Mouse (Mus musculus) embryo, embryonic 10.5 days (tissue): ENCODE results near the gene Kif28.
A peak's percentile ranks its signal among the peaks of the same experiment; 100 is the strongest.
"Not testable (repeated sequence)": the region's sequence is repeated elsewhere in the genome, so short reads cannot be mapped to it uniquely, and the experiment has no call there.

Experiments
- DNase-seq: peaks from one replicate; pipeline ENCODE4 v3.0.0-alpha.2; 2015; ENCODE audit warnings: low spot score

Gene Kif28

DNA sequence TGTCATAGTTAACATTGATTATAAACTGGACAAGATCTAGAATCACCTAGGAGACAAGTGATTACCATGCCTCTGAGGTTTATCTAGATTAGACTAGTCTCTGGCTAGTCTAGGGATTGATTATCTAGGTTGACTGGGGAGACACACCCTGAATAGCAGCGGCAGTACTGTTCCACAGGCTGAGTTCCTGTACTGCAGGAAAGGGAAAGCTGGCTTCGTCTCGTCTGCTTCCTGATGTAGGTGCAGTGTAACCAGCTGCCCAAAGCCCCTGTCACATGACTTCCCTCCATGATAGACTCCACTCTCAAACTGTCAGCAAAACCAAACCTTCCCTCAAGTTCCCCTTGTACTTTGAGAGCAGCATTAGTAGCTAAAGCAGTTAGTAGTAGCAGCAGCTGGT, 40.9 kb downstream of the Kif28 start:
- no peak for DNase-seq

DNA sequence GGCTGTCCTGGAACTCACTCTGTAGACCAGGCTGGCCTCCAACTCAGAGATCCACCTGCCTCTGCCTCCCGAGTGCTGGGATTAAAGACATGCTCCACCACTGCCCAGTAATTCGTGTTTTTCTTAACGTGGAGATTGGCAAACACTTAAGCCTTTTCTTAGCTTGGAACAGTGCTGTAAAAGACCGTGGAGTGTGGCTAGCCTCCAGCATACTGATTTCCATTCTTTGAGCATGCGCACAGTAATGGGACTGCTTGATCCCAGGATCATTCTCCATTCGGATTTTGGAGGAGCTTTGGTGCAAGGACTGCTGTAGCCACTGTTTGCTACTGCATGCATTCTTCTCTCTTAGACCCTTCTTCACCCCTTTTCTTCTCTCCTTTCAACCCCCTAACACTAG, 55.6 kb downstream of the Kif28 start:
- no peak for DNase-seq

DNA sequence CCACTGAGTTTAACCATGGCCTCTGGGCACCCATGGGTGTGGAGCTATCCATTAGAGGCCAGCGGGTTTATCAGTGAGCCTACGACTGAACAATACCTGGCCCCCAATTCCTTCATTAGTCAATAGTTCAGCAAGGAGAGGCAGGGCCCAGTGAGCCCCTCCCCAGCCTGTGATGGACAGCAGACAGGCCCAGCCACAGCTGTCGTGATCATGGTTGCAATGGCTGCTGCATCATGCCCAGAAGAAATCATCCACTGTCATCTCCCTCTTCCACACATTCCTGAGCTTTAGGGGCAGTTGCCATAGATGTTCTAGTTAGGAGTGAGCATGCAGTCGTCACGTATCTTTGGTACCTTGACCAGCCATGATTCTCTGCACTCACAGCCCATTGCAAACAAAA, 56.2 kb downstream of the Kif28 start:
- no peak for DNase-seq

DNA sequence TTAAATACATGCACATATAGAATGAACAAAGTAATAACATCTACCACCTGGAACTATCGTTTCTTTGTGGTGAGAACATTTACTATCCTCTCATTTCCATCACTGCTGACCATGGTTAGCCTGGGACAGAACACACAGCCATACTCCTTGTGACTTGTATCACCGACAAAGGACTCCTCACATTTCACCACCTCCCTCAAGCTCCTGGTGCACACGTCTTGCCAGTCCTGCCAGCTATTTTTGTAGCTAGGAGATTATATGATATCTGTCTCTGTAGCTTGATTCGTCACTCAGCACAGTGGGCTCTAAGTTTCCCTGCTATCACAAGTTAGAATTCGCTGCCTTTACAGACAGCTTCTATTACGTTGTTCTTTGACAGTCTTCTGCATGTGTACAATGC, 56.7 kb downstream of the Kif28 start:
- no peak for DNase-seq

DNA sequence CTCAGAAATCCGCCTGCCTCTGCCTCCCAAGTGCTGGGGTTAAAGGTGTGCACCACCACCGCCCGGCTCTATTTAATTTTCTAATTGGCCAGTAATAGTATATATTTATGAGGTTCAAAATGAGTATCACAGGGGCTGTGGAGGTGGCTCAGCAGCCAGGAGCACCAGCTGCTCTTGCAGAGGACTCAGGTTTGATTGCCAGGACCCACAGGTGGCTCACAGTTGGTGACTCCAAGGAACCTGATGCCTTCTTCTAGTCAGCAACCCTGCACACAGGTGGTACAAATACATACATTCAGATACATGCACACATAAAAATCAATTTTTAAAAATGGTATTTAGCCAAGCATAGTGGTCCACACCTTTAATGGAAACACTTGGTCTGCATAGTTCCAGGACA, 57.1 kb downstream of the Kif28 start:
- DNase-seq = no peak

DNA sequence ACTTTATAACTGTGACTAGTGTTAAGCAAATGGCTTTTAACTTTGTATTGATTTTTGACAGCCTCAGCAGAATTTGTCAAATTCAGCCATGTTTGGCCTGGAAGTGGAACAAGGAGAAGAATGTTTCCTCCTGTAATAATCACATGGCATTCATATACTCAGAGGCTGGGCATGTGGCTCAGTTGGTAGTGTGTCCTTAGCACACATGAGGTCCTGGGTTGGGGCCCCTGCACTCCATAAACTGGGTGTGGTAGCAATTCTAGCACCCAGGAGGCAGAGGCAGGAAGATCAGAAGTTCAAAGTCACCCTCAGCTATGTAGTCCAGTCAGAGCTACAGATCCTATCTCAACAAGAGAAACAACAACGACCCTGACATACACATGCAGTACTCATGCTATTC, 57.8 kb downstream of the Kif28 start:
- DNase-seq = no peak

DNA sequence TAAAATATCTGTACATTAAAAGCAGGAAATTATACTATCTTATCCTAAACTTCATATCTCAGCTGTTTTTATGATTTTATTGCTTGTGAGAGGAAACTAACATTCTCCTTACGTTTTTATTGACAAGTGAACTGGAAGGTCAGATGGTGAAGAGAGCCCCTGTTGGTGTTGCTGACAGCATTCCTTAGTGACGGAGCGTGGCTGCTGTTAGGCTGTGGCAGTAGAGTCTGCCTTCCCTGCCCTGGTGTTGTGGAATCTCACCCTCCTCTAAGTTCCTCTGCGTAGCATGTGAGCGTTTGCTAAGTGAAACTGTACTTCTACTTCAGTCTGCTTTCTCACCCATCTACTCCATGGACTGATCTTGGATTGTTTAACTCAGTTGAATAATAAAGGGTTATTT, 58.3 kb downstream of the Kif28 start:
- no peak for DNase-seq

DNA sequence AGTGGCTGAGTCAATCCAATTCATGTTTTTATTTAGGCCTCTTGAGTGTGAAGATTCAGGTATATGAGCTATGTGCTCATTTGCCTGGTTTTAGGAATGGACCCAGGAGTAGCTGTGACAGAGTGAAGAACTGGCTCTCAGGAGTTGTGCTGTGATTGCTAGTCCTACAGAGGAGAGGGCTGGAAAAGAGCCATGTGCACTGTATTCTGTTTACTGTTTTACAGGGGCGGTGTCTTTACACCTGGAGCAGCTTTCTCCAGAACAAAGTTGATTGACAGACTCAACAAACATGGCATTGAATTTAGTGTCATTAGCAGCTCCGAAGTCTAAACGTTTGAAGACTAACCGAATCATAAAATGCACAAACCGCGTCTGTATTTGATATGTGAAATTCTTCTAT, 58.7 kb downstream of the Kif28 start:
- DNase-seq = no peak

DNA sequence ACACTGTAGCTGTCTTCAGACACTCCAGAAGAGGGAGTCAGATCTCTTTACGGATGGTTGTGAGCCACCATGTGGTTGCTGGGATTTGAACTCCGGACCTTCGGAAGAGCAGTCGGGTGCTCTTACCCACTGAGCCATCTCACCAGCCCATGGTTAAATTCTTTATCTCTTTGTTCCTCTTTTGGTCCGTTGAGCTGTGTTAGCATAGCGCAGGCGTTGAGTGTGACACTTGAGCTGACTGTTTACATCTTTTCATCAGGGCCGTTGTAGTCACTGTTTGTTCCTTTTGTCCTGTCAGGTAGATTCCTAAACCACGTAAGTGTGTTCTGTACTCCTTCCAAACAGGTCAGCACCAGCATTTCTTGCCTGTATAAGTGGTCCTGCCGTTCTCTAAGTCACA, 62.3 kb downstream of the Kif28 start:
- not testable (repeated sequence) for DNase-seq

DNA sequence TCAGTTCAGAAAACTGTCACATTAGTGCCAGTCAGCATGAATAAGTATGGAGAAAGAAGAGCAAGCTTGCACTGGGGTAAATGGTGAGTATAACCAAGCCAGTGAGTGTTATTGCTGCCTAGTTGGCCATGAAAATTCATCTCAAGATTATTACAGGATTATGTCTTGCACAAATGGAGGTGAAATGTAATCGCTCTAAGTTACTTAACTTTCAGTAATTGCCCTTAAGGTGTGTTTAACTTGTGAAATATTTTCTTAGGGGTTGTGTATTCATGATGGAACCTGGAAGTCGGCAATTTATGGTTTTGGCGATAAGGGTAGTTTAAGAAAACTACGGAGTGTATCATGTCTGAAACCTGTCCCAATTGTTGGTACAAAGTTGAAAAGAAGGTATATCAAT, 65.7 kb downstream of the Kif28 start:
- DNase-seq = no peak

DNA sequence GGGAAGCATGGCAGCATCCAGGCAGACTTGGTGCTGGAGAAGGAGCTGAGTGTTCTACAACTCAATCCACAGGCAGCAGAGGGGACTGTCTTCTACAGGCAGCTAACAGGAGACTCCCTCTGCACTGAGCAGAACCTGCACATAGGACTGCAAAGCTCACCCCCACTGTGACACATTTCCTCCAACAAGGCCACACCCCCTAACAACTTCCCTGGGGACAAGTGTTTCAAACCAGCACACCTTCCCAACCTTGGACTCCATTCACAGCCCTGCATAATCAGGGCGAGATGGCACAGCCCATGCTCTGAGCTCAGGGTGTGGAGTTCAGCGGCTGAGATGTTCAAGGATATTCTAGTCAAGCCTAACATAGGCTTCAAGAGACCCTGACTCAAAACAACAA, 68.0 kb downstream of the Kif28 start:
- no peak for DNase-seq

DNA sequence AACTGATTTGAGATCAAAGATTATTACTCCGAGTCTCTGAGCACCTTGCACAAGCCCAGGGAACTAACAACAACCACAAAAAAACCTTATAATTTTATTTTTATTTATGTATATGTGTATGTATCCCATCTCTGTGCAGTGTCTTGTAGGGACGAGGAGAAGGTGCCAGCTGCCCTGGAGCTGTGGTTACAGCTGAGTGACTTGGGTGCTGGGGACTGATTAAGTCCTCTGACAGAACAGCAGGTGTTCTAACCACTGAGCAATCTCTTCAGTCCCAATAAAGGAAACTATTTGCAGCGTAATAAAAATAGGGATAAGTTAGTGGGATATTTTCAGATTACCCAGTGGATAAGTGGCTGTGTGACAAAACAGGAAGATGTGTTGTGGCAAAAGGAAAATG, 70.7 kb downstream of the Kif28 start:
- no peak for DNase-seq

DNA sequence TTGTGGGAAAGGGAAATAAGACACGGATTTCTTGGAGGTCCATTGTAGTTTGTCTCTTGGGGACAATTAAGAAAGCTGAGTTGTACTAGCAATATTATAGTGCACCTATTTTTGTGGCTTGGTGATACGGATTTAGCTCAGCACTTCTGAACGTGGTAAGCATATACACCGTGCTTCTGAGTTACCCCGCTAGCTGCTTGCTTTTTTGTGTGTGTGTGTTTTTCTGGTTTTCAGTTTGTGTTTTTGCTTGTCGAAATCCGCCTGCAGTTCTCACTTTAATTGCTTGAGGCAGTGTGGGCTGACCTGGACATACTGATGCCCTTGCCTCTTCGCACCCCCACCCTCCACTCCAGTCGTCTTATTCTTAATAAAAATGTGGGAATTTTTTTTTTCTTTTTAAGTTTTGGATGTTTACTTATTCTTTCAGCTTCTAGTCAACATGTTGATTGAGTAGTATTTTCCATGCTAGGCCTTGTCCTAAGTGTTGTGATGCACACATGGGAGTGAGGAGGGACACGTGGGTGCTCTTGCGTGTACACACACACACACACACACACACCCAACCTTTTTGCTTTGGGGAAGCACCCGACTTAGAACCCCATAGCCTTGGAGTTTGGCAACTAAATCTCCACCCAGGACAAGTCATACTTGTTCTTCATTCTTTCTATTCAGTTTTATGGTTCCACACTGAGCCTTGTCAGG, 76.1 kb downstream of the Kif28 start:
- peak; percentile 45 for DNase-seq

DNA sequence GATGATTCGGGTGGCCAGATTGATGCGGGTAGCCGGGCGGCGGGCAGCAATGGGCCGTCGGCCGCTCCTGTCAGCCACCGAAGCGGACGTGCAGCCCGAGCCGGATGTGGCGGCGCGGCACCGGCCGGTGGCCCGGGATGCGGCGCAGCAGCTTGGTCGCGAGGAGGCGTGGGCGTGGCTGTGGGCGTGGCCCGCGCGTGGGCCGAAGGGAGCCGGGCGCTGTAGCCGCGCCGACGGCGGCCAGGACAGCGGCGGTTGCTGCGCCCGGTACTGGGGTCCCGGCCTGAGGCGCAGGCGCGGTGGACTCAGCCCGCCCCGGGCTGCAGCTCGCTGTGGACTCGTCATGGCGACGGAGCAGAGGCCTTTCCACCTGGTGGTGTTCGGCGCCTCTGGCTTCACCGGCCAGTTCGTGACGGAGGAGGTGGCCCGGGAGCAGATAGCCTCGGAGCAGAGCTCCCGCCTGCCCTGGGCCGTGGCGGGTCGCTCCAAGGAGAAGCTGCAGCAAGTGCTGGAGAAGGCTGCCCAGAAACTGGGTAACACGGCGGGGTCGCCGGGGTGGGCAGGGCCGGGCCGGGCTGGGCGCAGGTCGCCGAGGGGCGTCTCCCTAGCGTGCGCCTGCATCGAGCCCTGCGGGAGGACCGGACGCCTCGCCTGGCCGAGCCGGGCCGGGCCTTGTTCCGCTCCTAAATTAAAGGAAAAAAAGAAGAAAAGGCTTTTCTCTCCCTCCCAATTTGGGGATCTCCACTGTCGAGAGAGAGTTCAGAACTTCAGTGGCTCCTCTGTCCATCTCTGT, 76.9 kb downstream of the Kif28 start, which contains the start of gene Sccpdh:
TSS of gene Sccpdh (plus strand) at position 198 of the 793 bp plus-strand sequence.
- peak; percentile 85 for DNase-seq

DNA sequence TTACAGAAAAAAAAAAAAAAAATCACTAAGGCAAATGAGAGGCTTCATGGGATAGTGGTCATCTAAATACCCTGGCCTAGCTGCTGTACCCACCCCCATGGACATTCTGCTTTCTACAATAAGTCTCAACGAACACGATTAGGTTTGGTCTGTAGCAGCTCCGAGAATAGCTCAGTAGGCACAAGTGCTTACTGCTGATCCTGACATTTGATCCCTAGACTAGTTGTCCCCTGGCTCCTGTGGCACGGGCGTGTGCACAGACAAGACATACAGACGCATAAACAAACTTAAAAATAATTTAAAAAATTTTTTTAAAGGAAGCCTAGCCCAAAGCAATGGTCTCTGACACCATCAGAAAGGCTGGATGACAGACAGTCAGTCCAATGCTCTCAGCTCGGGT, 77.6 kb downstream of the Kif28 start:
- DNase-seq = peak; percentile 62

DNA sequence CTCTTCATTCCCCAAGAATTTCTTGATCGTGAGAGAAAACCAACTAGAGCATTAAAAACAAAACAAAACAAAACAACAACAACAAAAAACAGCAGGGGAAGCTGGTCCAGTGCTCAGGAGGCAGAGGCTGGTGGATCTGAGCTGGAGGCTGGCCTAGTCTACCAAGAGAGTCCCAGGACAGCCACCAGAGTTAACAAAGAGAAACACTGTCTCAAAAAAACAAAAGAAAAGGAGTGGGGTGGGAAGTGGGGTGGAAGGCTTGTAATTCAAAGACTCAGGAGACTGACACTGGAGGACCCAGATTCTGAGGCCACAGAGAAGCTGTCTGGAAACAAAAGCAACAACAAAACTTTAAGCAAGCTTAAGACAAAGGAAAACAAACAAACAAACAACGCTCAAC, 78.1 kb downstream of the Kif28 start:
- peak; percentile 19 for DNase-seq

DNA sequence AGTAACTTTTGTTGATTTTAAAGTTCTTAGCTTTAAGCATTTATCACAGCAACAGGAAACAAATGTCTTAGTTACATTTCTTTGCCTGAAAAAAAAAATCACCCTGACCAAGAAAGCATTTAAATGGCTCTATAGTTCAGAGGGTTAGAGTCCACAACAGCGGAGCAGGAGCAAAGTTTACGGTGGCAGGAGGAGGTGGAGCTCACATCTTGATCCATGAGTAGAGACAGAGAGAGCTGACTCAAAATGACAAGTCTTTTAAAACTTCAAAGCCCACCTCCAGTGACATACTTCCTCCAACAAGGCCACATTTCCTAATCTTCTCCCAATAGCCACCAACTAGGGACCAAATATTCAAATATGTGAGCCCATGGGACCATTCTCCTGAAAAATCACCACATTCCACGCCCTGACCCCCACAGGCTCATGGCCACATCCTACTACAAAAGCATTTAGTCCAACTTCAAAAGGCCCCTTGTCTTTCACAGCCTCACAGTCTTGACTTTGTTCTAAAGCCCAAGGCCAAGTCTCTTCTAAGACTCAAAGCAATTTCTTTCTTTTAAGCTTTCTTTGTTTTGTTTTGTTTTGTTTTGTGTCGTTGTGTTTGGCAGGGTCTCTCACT, 80.7 kb downstream of the Kif28 start:
- peak; percentile 3 for DNase-seq

DNA sequence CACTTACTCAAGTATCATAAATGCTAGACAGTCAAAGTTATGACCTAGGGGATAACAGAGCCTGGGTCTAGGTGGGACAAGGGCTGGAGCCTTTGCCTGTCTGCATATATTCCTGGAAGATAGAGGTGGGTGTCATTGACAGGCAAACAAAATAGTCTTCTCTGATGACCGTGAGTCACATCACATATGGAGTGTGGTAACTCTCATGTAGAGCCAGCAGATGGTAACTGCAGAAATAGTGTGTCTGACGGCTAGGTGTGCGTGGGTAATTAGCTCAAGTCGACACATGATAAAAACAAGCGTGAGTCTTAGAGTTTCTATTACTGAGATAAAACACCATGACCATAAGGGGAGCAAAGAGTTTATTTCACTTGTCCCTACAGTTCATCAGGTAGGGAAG, 82.0 kb downstream of the Kif28 start:
- DNase-seq = no peak

DNA sequence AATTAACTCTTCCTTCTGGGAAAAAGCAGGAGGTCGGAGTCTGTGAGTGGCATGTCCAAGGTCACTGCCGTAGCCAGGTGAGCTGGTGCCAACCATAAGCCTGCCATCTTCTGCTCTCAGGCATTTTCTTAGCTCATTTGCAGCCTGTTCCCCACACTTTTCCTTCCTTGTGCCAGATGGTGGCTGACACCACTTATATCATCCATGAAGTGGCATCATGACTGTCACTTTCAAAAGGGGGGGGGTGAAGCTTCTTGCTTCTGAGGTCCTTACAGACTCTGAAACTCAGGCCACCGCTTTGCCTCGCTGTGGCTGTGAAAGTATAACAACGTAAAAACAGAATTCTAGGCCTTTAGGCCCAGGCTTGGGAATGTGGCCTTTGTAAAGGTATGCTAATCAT, 93.8 kb downstream of the Kif28 start:
- no peak for DNase-seq

DNA sequence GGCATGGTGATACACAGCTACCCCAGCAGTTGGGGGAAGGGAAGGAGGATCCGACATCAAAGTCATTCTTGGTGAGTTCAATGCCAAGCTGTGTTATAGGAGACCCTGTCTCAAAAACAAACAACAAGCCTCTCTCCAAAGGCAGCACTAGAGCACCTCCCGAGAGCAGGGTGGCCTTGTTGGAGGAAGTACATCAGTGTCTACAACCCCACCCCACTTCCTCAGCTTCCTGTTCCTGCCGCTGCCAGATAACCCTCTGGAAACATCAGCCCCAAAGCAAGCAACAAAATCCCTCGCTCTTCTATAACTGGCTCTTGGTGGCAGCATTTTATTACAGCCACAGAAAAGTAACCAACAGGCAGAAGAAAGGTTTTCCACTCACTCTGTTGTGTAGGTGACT, 94.8 kb downstream of the Kif28 start:
- no peak for DNase-seq

DNA sequence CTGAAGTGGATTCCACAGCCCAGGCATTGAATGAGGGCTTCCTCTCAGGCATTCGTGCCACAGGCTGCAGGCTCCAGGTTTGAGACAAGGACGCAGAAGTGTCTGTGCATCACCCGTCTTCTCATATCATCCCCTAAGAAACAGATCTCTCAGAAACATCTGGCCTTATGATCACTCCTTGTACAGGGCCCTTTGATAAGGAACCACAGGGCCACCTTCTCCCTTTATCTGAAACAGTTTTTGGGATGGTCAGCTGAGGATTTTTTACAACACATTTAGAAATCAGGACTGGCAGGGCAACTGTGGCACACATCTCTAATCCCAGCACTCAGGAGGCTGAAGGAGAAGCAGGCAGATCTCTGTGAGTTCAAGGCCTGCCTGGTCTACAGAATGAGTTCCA, 95.7 kb downstream of the Kif28 start:
- no peak for DNase-seq

DNA sequence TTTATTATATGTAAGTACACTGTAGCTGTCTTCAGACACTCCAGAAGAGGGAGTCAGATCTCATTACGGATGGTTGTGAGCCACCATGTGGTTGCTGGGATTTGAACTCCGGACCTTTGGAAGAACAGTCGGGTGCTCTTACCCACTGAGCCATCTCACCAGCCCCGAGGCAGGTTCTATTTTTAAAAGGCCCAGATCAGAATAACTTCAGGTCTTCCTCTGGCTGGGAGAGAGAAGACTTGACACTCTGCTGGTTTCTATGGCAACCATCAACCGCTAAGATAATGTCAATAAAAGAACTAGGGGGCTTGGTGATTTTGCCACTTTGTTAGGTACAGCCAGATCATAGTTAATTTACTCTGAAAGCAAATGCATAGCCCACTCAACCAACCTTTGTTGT, 96.4 kb downstream of the Kif28 start:
- peak; percentile 10 for DNase-seq

DNA sequence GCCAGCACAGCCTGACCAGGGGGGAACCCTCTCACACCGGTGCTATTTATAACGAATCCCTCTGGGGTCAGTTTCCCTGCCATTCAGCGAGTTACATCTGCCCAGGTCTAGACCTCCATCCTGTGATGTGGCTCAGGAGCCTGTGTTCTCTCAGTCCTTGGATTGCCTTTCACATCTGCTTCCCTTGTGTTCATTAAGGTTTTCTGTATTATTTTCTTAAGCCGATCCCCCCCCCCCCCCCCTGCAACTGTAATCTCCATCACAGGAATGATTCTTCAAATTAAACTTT, 99.1 kb downstream of the Kif28 start:
- no peak for DNase-seq
